Mouse (Mus musculus): ENCODE data around the gene Loxl4. TPM values are rescaled to one million over a fixed set of nuclear protein-coding genes. Genes with fewer than 3 reads are reported as not detected.

The Loxl4 gene
- polyA plus RNA-seq, 1 experiment from 2014 or later: 0.25 TPM

- Histone ChIP-seq H3K27me3 (ENCODE audit: control insufficient read depth, insufficient read depth, low read length) (0 out of 2 replicates have a peak, but pooled peaks cover 3% of the 10 kb centered on the region), H3K27ac (ENCODE audit: low read depth, low read length) (no peak overlapping the region), H3K4me1 (ENCODE audit: control insufficient read depth, insufficient read depth, low read length) (no peaks in the 10 kb centered on the region), H3K4me3 (ENCODE audit: low read depth, low read length) (no peak overlapping the region), H3K9ac (ENCODE audit: low read length) (no peak overlapping the region), H3K9me3 (ENCODE audit: control insufficient read depth, low read length) (no peaks in the 10 kb centered on the region), H3K36me3 (ENCODE audit: control insufficient read depth, insufficient read depth, low read length) (no peaks in the 10 kb centered on the region), H3K4me2 (no peak overlapping the region)
- DNase-seq (ENCODE audit: low spot score, missing footprints) (peak; percentile 82), ATAC-seq (ENCODE audit: low FRiP score) (no peak)
- 21% methylated on average over 6 of the region's 6 CpGs for WGBS
These were observed 40.5 kb upstream of the Loxl4 start for GRCm38 (mm10) chr19:42653091-42653490.

GRCm38 (mm10) chr19:42652425-42652824 lies 39.8 kb upstream of the Loxl4 start:
- Histone ChIP-seq H3K9me3 (ENCODE audit: control insufficient read depth, low read length) (no peaks in the 10 kb centered on the region), H3K4me1 (ENCODE audit: control insufficient read depth, insufficient read depth, low read length) (no peaks in the 10 kb centered on the region), H3K36me3 (ENCODE audit: control insufficient read depth, insufficient read depth, low read length) (no peaks in the 10 kb centered on the region), H3K9ac (ENCODE audit: low read length) (no peak overlapping the region), H3K27ac (ENCODE audit: low read depth, low read length) (no peak overlapping the region), H3K4me3 (ENCODE audit: low read depth, low read length) (no peak overlapping the region), H3K27me3 (ENCODE audit: control insufficient read depth, insufficient read depth, low read length) (0 out of 2 replicates have a peak, but pooled peaks cover 2% of the 10 kb centered on the region), H3K4me2 (no peak overlapping the region)
- 83% methylated on average over 7 of the region's 7 CpGs for WGBS
- DNase-seq (ENCODE audit: low spot score, missing footprints) (peak; percentile 65), ATAC-seq (ENCODE audit: low FRiP score) (no peak)

GRCm38 (mm10) chr19:42640211-42640610 lies 27.6 kb upstream of the Loxl4 start:
- no peak overlapping the region for H3K27ac ChIP-seq (ENCODE audit: low read depth, low read length)
- H3K27me3 ChIP-seq (ENCODE audit: control insufficient read depth, insufficient read depth, low read length): no peaks in the 10 kb centered on the region
- no peaks in the 10 kb centered on the region for H3K36me3 ChIP-seq (ENCODE audit: control insufficient read depth, insufficient read depth, low read length)
- H3K4me2 ChIP-seq: no peak overlapping the region
- 80% methylated on average over 9 of the region's 9 CpGs for WGBS
- DNase-seq (ENCODE audit: low spot score, missing footprints) (no peak), ATAC-seq (ENCODE audit: low FRiP score) (no peak)
- no peak overlapping the region for H3K4me3 ChIP-seq (ENCODE audit: low read depth, low read length)
- no peaks in the 10 kb centered on the region for H3K4me1 ChIP-seq (ENCODE audit: control insufficient read depth, insufficient read depth, low read length)
- no peaks in the 10 kb centered on the region for H3K9me3 ChIP-seq (ENCODE audit: control insufficient read depth, low read length)
- H3K9ac ChIP-seq (ENCODE audit: low read length): no peak overlapping the region

- Histone ChIP-seq H3K27me3 (ENCODE audit: control insufficient read depth, insufficient read depth, low read length) (no peaks in the 10 kb centered on the region), H3K4me2 (no peak overlapping the region), H3K4me3 (ENCODE audit: low read depth, low read length) (no peak overlapping the region), H3K36me3 (ENCODE audit: control insufficient read depth, insufficient read depth, low read length) (no peaks in the 10 kb centered on the region), H3K4me1 (ENCODE audit: control insufficient read depth, insufficient read depth, low read length) (no peaks in the 10 kb centered on the region), H3K9ac (ENCODE audit: low read length) (no peak overlapping the region), H3K9me3 (ENCODE audit: control insufficient read depth, low read length) (no peaks in the 10 kb centered on the region), H3K27ac (ENCODE audit: low read depth, low read length) (no peak overlapping the region)
- no peak for DNase-seq (ENCODE audit: low spot score, missing footprints)
- WGBS: 81% methylated on average over 8 of the region's 8 CpGs
- no peak for ATAC-seq (ENCODE audit: low FRiP score)
These were observed 26.9 kb upstream of the Loxl4 start for GRCm38 (mm10) chr19:42639544-42639943.

- no peaks in the 10 kb centered on the region for H3K27me3 ChIP-seq (ENCODE audit: control insufficient read depth, insufficient read depth, low read length)
- 61% methylated on average over 8 of the region's 8 CpGs for WGBS
- H3K4me3 ChIP-seq (ENCODE audit: low read depth, low read length): no peak overlapping the region
- no peaks in the 10 kb centered on the region for H3K4me1 ChIP-seq (ENCODE audit: control insufficient read depth, insufficient read depth, low read length)
- no peaks in the 10 kb centered on the region for H3K9me3 ChIP-seq (ENCODE audit: control insufficient read depth, low read length)
- no peaks in the 10 kb centered on the region for H3K36me3 ChIP-seq (ENCODE audit: control insufficient read depth, insufficient read depth, low read length)
- H3K4me2 ChIP-seq: no peak overlapping the region
- no peak overlapping the region for H3K9ac ChIP-seq (ENCODE audit: low read length)
- no peak for DNase-seq (ENCODE audit: low spot score, missing footprints)
- ATAC-seq (ENCODE audit: low FRiP score): no peak
- no peak overlapping the region for H3K27ac ChIP-seq (ENCODE audit: low read depth, low read length)
These were observed 26.2 kb upstream of the Loxl4 start for GRCm38 (mm10) chr19:42638604-42639481.

GRCm38 (mm10) chr19:42636631-42637030 lies 24.0 kb upstream of the Loxl4 start:
- Histone ChIP-seq H3K9me3 (ENCODE audit: control insufficient read depth, low read length) (no peaks in the 10 kb centered on the region), H3K27me3 (ENCODE audit: control insufficient read depth, insufficient read depth, low read length) (no peaks in the 10 kb centered on the region), H3K36me3 (ENCODE audit: control insufficient read depth, insufficient read depth, low read length) (no peaks in the 10 kb centered on the region), H3K4me3 (ENCODE audit: low read depth, low read length) (no peak overlapping the region), H3K4me2 (no peak overlapping the region), H3K4me1 (ENCODE audit: control insufficient read depth, insufficient read depth, low read length) (no peaks in the 10 kb centered on the region), H3K27ac (ENCODE audit: low read depth, low read length) (no peak overlapping the region), H3K9ac (ENCODE audit: low read length) (no peak overlapping the region)
- ATAC-seq (ENCODE audit: low FRiP score): no peak
- DNase-seq (ENCODE audit: low spot score, missing footprints): no peak
- 62% methylated on average over 11 of the region's 11 CpGs for WGBS

GRCm38 (mm10) chr19:42633650-42634049 lies 21.0 kb upstream of the Loxl4 start:
- 75% methylated on average over 2 of the region's 2 CpGs for WGBS
- Histone ChIP-seq H3K36me3 (ENCODE audit: control insufficient read depth, insufficient read depth, low read length) (no peaks in the 10 kb centered on the region), H3K9me3 (ENCODE audit: control insufficient read depth, low read length) (no peaks in the 10 kb centered on the region), H3K27ac (ENCODE audit: low read depth, low read length) (no peak overlapping the region), H3K4me1 (ENCODE audit: control insufficient read depth, insufficient read depth, low read length) (no peaks in the 10 kb centered on the region), H3K4me2 (no peak overlapping the region), H3K27me3 (ENCODE audit: control insufficient read depth, insufficient read depth, low read length) (no peaks in the 10 kb centered on the region), H3K9ac (ENCODE audit: low read length) (no peak overlapping the region), H3K4me3 (ENCODE audit: low read depth, low read length) (no peak overlapping the region)
- ATAC-seq (ENCODE audit: low FRiP score) (no peak), DNase-seq (ENCODE audit: low spot score, missing footprints) (no peak)

- Histone ChIP-seq H3K27ac (ENCODE audit: low read depth, low read length) (no peak overlapping the region), H3K4me2 (no peak overlapping the region), H3K9me3 (ENCODE audit: control insufficient read depth, low read length) (no peaks in the 10 kb centered on the region), H3K9ac (ENCODE audit: low read length) (no peak overlapping the region), H3K4me1 (ENCODE audit: control insufficient read depth, insufficient read depth, low read length) (no peaks in the 10 kb centered on the region), H3K27me3 (ENCODE audit: control insufficient read depth, insufficient read depth, low read length) (no peaks in the 10 kb centered on the region), H3K4me3 (ENCODE audit: low read depth, low read length) (no peak overlapping the region), H3K36me3 (ENCODE audit: control insufficient read depth, insufficient read depth, low read length) (no peaks in the 10 kb centered on the region)
- ATAC-seq (ENCODE audit: low FRiP score): no peak
- WGBS: 86% methylated on average over 4 of the region's 4 CpGs
- DNase-seq (ENCODE audit: low spot score, missing footprints): no peak
These were observed 19.7 kb upstream of the Loxl4 start for GRCm38 (mm10) chr19:42632301-42632700.

GRCm38 (mm10) chr19:42631541-42631961 lies 18.9 kb upstream of the Loxl4 start:
- 33% methylated on average over 8 of the region's 8 CpGs for WGBS
- H3K27ac ChIP-seq (ENCODE audit: low read depth, low read length): no peak overlapping the region
- H3K4me2 ChIP-seq: no peak overlapping the region
- H3K9me3 ChIP-seq (ENCODE audit: control insufficient read depth, low read length): no peaks in the 10 kb centered on the region
- H3K4me3 ChIP-seq (ENCODE audit: low read depth, low read length): no peak overlapping the region
- DNase-seq (ENCODE audit: low spot score, missing footprints) (peak; percentile 83), ATAC-seq (ENCODE audit: low FRiP score) (no peak)
- no peaks in the 10 kb centered on the region for H3K27me3 ChIP-seq (ENCODE audit: control insufficient read depth, insufficient read depth, low read length)
- H3K9ac ChIP-seq (ENCODE audit: low read length): no peak overlapping the region
- H3K36me3 ChIP-seq (ENCODE audit: control insufficient read depth, insufficient read depth, low read length): no peaks in the 10 kb centered on the region
- H3K4me1 ChIP-seq (ENCODE audit: control insufficient read depth, insufficient read depth, low read length): no peaks in the 10 kb centered on the region

Data from midbrain, embryonic 11.5 days (tissue).